Mouse (Mus musculus): ENCODE results near the gene U2af2.
"Not testable (repeated sequence)": the region's sequence is repeated elsewhere in the genome, so short reads cannot be mapped to it uniquely, and the experiment has no call there.

DNA sequence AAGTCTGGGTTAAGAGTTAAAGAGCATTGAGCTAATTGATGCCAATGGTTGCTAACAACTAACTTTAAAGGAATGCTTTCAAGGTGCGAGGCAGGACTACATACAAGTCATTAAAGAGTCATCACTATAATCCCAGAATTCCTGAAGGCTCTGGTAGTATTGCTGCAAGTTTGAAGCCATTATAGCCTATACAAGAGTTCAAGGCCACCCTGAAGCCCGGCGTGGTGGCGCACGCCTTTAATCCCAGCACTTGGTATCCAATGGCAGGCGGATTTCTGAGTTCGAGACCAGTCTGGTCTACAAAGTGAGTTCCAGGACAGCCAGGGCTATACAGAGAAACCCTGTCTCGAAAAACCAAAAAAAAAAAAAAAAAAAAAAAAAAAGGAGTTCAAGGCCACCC is 42.4 kb upstream of the U2af2 start:
- not testable (repeated sequence) for TF ChIP-seq CTCF (IDR thresholded peaks at IDR 0.05; ENCODE audit: control insufficient read depth, insufficient read depth, insufficient read length); MAX (IDR thresholded peaks at IDR 0.05); MYOD1 (IDR thresholded peaks at IDR 0.05; ENCODE audit: control insufficient read depth, insufficient read length, low read depth); MYOG (IDR thresholded peaks at IDR 0.05; ENCODE audit: control insufficient read depth, extremely low read depth, insufficient read length); CEBPB (IDR thresholded peaks at IDR 0.05; ENCODE audit: low read depth); USF1 (IDR thresholded peaks at IDR 0.05; ENCODE audit: low read depth); FOSL1 (IDR thresholded peaks at IDR 0.05; ENCODE audit: insufficient read depth, low read length, poor library complexity, severe bottlenecking)
